Mouse (Mus musculus): ENCODE measurements at regions not wholly inside any gene's neighbourhood (a gene's known extent, or its start where the extent isn't known, plus 50 kb on each side); places are given as distances from the start of the nearest gene placed in this dataset.
A peak's percentile ranks its signal among the peaks of the same experiment; 100 is the strongest.

- WGBS, result 96% methylated on average over 2 of the region's 2 CpGs
- no peaks in the 10 kb centered on the region for H3K27me3 ChIP-seq (ENCODE audit: control insufficient read depth, insufficient read depth, low read length)
- no peak for TF ChIP-seq CTCF (IDR thresholded peaks at IDR 0.05; ENCODE audit: borderline replicate concordance, insufficient read depth, low read depth, low read length)
- TF ChIP-seq POLR2A (IDR thresholded peaks at IDR 0.05; ENCODE audit: borderline replicate concordance, insufficient read depth, low read length), result no peak
Measured at GRCm38 (mm10) chrX:9738904-9739303, 76.1 kb upstream of the Dynlt3 start.

GRCm38 (mm10) chrX:9742518-9742917, 79.7 kb upstream of the Dynlt3 start:
- DNase-seq, result no peak
- H3K27ac ChIP-seq (ENCODE audit: insufficient read depth, low read length), result no peak overlapping the region

More at GRCm38 (mm10) chrX:9738904-9739303, 76.1 kb upstream of the Dynlt3 start:
- H3K4me1 ChIP-seq (ENCODE audit: control insufficient read depth, insufficient read depth, low read length), result no peaks in the 10 kb centered on the region
- DNase-seq, result no peak
- H3K27ac ChIP-seq (ENCODE audit: insufficient read depth, low read length), result no peak overlapping the region
- no peak overlapping the region for H3K4me3 ChIP-seq (replicated peaks; ENCODE audit: insufficient read depth, low read depth, low read length)

DNA sequence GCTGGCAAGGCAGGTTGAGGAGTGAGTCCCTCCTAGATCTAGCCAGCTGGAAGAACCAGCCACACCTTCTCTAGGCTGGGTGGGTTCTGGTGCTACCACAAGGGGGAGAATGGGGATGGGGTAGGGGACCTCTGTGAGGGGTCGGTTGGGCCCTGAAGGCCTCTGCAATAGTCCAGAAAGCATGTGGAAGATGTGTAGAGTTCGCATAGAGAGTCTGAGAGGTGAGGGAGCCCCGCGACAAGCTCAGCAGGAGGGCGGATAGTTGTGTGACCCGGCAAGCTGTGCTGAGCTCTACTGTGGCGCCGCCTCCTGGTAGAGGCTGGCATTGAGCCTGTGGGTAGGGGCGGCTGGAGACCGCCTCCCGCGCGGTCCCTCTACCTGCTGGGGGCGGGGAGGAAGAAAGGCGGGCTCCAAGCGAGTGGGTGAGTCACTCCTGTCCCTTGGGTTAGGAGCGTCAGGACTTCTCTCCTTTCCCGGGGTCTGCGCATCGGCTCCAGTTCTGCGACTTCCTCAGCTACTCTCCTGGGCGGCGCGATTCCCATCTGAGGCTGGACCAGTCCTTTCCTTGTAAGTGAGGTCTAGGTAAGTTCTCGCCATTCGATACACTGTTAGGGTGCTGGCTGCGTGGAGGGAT, 84.6 kb upstream of the Dynlt3 start:
- Histone ChIP-seq H3K4me3 (replicated peaks; ENCODE audit: insufficient read depth, low read depth, low read length) (no peak overlapping the region), H3K27me3 (ENCODE audit: control insufficient read depth, insufficient read depth, low read length) (no peaks in the 10 kb centered on the region), H3K4me1 (ENCODE audit: control insufficient read depth, insufficient read depth, low read length) (no peaks in the 10 kb centered on the region), H3K27ac (ENCODE audit: insufficient read depth, low read length) (no peak overlapping the region)
- TF ChIP-seq POLR2A (IDR thresholded peaks at IDR 0.05; ENCODE audit: borderline replicate concordance, insufficient read depth, low read length), result no peak
- TF ChIP-seq CTCF (IDR thresholded peaks at IDR 0.05; ENCODE audit: borderline replicate concordance, insufficient read depth, low read depth, low read length), result no peak
- 12% methylated on average over 27 of the region's 27 CpGs for WGBS
- DNase-seq, result peak; percentile 1 to 12

More at GRCm38 (mm10) chrX:9742518-9742917, 79.7 kb upstream of the Dynlt3 start:
- Histone ChIP-seq H3K4me1 (ENCODE audit: control insufficient read depth, insufficient read depth, low read length) (no peaks in the 10 kb centered on the region), H3K27me3 (ENCODE audit: control insufficient read depth, insufficient read depth, low read length) (no peaks in the 10 kb centered on the region), H3K4me3 (replicated peaks; ENCODE audit: insufficient read depth, low read depth, low read length) (no peak overlapping the region)
- TF ChIP-seq POLR2A (IDR thresholded peaks at IDR 0.05; ENCODE audit: borderline replicate concordance, insufficient read depth, low read length), result no peak
- no peak for TF ChIP-seq CTCF (IDR thresholded peaks at IDR 0.05; ENCODE audit: borderline replicate concordance, insufficient read depth, low read depth, low read length)
- WGBS, result 82% methylated on average over 3 of the region's 3 CpGs

GRCm38 (mm10) chrX:9752954-9753572, 90.3 kb upstream of the Dynlt3 start:
- DNase-seq, result no peak
- TF ChIP-seq POLR2A (IDR thresholded peaks at IDR 0.05; ENCODE audit: borderline replicate concordance, insufficient read depth, low read length) (no peak), CTCF (IDR thresholded peaks at IDR 0.05; ENCODE audit: borderline replicate concordance, insufficient read depth, low read depth, low read length) (no peak)
- Histone ChIP-seq H3K27ac (ENCODE audit: insufficient read depth, low read length) (no peak overlapping the region), H3K4me1 (ENCODE audit: control insufficient read depth, insufficient read depth, low read length) (no peaks in the 10 kb centered on the region), H3K4me3 (replicated peaks; ENCODE audit: insufficient read depth, low read depth, low read length) (no peak overlapping the region), H3K27me3 (ENCODE audit: control insufficient read depth, insufficient read depth, low read length) (no peaks in the 10 kb centered on the region)
- 60% methylated on average over 5 of the region's 5 CpGs for WGBS

GRCm38 (mm10) chrX:9769540-9769939, 77.2 kb upstream of the Hypm start:
- Histone ChIP-seq H3K4me3 (replicated peaks; ENCODE audit: insufficient read depth, low read depth, low read length) (no peak overlapping the region), H3K4me1 (ENCODE audit: control insufficient read depth, insufficient read depth, low read length) (no peaks in the 10 kb centered on the region; the same call in 1 of the 2 replicates), H3K27ac (ENCODE audit: insufficient read depth, low read length) (no peak overlapping the region), H3K27me3 (ENCODE audit: control insufficient read depth, insufficient read depth, low read length) (no peaks in the 10 kb centered on the region)
- TF ChIP-seq POLR2A (IDR thresholded peaks at IDR 0.05; ENCODE audit: borderline replicate concordance, insufficient read depth, low read length), result no peak
- no peak for TF ChIP-seq CTCF (IDR thresholded peaks at IDR 0.05; ENCODE audit: borderline replicate concordance, insufficient read depth, low read depth, low read length)
- DNase-seq, result no peak

DNA sequence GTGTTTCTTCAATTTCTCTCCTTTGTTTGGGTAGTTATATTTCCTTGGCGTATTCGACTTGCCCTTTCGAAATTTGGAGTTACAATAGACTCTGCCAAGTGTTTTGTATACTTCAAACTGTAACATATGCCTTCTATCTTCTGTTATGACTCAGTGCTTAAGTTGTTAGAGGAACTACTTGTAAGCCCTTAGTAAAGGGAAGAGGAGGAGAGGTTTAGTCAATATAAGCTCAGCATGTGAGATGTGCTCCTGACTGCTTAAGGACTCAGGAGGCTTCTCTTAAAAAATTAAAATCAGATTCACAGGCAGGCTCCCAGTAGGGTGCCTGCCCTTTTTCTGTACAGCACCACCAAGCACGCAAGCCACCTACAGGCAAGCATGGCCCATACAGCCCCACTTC, 69.2 kb upstream of the Hypm start:
- no peaks in the 10 kb centered on the region for H3K27me3 ChIP-seq (ENCODE audit: control insufficient read depth, insufficient read depth, low read length)
- TF ChIP-seq CTCF (IDR thresholded peaks at IDR 0.05; ENCODE audit: borderline replicate concordance, insufficient read depth, low read depth, low read length), result no peak
- no peak for TF ChIP-seq POLR2A (IDR thresholded peaks at IDR 0.05; ENCODE audit: borderline replicate concordance, insufficient read depth, low read length)
- 81% methylated on average over 4 of the region's 4 CpGs for WGBS
- H3K4me1 ChIP-seq (ENCODE audit: control insufficient read depth, insufficient read depth, low read length), result no peaks in the 10 kb centered on the region
- DNase-seq, result no peak
- no peak overlapping the region for H3K4me3 ChIP-seq (replicated peaks; ENCODE audit: insufficient read depth, low read depth, low read length)
- no peak overlapping the region for H3K27ac ChIP-seq (ENCODE audit: insufficient read depth, low read length)

GRCm38 (mm10) chrX:9789542-9789941, 57.2 kb upstream of the Hypm start:
- no peak for DNase-seq
- Histone ChIP-seq H3K27me3 (ENCODE audit: control insufficient read depth, insufficient read depth, low read length) (no peaks in the 10 kb centered on the region), H3K4me1 (ENCODE audit: control insufficient read depth, insufficient read depth, low read length) (no peaks in the 10 kb centered on the region), H3K4me3 (replicated peaks; ENCODE audit: insufficient read depth, low read depth, low read length) (no peak overlapping the region), H3K27ac (ENCODE audit: insufficient read depth, low read length) (no peak overlapping the region)
- TF ChIP-seq POLR2A (IDR thresholded peaks at IDR 0.05; ENCODE audit: borderline replicate concordance, insufficient read depth, low read length) (no peak), CTCF (IDR thresholded peaks at IDR 0.05; ENCODE audit: borderline replicate concordance, insufficient read depth, low read depth, low read length) (no peak)
- WGBS, result 14% methylated on average over 3 of the region's 3 CpGs

All from cerebellum, adult 2 months (tissue).